Mouse (Mus musculus) forebrain, embryonic 16.5 days (tissue): Measurements from ENCODE around the gene Coa4. TPM values are rescaled to one million over a fixed set of nuclear protein-coding genes. Genes with fewer than 3 reads are reported as not detected.
A peak's percentile ranks its signal among the peaks of the same experiment; 100 is the strongest.

Experiments used
- ATAC-seq: fragments of 200-750 bp; cut with Nextera tagmentation; 2 replicates; pipeline ENCODE4 v1.8.0; 2017; ENCODE audit warnings: mild to moderate bottlenecking, moderate library complexity
- H3K27ac ChIP-seq: fragments of 300-500 bp; sonication (generic); 2 replicates; pipeline ENCODE4 v1.5.1; 2014; ENCODE audit warnings: low read length, control low read depth
- H3K27me3 ChIP-seq: fragments of 300-500 bp; sonication (generic); replicated peaks from 2 replicates; pipeline ENCODE4 v1.6.1; 2014; ENCODE audit warnings: low read length; ENCODE audit not compliant: control insufficient read depth, insufficient read depth
- H3K36me3 ChIP-seq: fragments of 300-500 bp; sonication (generic); 2 replicates; pipeline ENCODE4 v1.6.1; 2014; ENCODE audit not compliant: control insufficient read depth, insufficient read depth
- H3K4me1 ChIP-seq: fragments of 300-500 bp; sonication (generic); replicated peaks from 2 replicates; pipeline ENCODE4 v1.6.1; 2014; ENCODE audit warnings: low read length; ENCODE audit not compliant: control insufficient read depth, insufficient read depth
- H3K4me2 ChIP-seq: fragments of 300-500 bp; sonication (generic); 2 replicates; pipeline ENCODE4 v1.6.1; 2014; ENCODE audit warnings: mild to moderate bottlenecking, low read length, control low read depth
- H3K4me3 ChIP-seq: fragments of 300-500 bp; sonication (generic); replicated peaks from 2 replicates; pipeline ENCODE4 v1.5.1; 2014; ENCODE audit warnings: mild to moderate bottlenecking, low read length, control low read depth
- H3K9ac ChIP-seq: fragments of 300-500 bp; sonication (generic); replicated peaks from 2 replicates; pipeline ENCODE4 v1.6.1; 2014; ENCODE audit warnings: low read depth, low read length, control low read depth
- H3K9me3 ChIP-seq: fragments of 300-500 bp; sonication (generic); 2 replicates; pipeline ENCODE4 v1.6.1; 2016; ENCODE audit warnings: low read length; ENCODE audit not compliant: control insufficient read depth
- WGBS: fragments of 180-500 bp; shearing (Covaris S2); extraction: QIAGEN DNeasy Blood & Tissue Kit; methylation state at CpG from one replicate; pipeline ENCODE4 v1.1.7; 2014; 5-methylcytosine and 5-hydroxymethylcytosine counted together
- polyA plus RNA-seq: library from polyadenylated mRNA; unstranded; fragments of >200 nt; fragmentation: Nextera tagmentation; extraction: Ambion mirVana; gene quantifications from 2 replicates; pipeline ENCODE4 v1.2.1, GENCODE M21; 2015

Gene Coa4
- polyA plus RNA-seq, 1 experiment from 2014 or later: 12.3 TPM

GRCm38 (mm10) chr7:100495581-100496251 lies 41.2 kb upstream of the Coa4 start:
- WGBS: 37% methylated on average over 11 of the region's 11 CpGs
- Histone ChIP-seq H3K4me1 (peaks cover 19% of the 10 kb centered on the region), H3K9ac (no peak overlapping the region), H3K27ac (peak overlapping the region; percentile 35; the same call in 1 of the 2 replicates), H3K4me3 (no peak overlapping the region), H3K36me3 (no peaks in the 10 kb centered on the region), H3K9me3 (no peaks in the 10 kb centered on the region), H3K27me3 (no peaks in the 10 kb centered on the region), H3K4me2 (peak overlapping the region; percentile 16; the same call in 1 of the 2 replicates)
- ATAC-seq: peak; percentile 77

GRCm38 (mm10) chr7:100496371-100496770 lies 40.5 kb upstream of the Coa4 start:
- ATAC-seq: no peak
- no peaks in the 10 kb centered on the region for H3K36me3 ChIP-seq
- WGBS: 86% methylated on average over 6 of the region's 6 CpGs
- H3K9ac ChIP-seq: no peak overlapping the region
- H3K4me1 ChIP-seq: peaks cover 19% of the 10 kb centered on the region
- H3K4me2 ChIP-seq: no peak overlapping the region
- H3K27me3 ChIP-seq: no peaks in the 10 kb centered on the region
- no peak overlapping the region for H3K4me3 ChIP-seq
- no peak overlapping the region for H3K27ac ChIP-seq
- no peaks in the 10 kb centered on the region for H3K9me3 ChIP-seq

GRCm38 (mm10) chr7:100496791-100497190 lies 40.1 kb upstream of the Coa4 start:
- Histone ChIP-seq H3K36me3 (no peaks in the 10 kb centered on the region), H3K9me3 (no peaks in the 10 kb centered on the region), H3K27ac (no peak overlapping the region), H3K4me3 (no peak overlapping the region), H3K4me2 (no peak overlapping the region), H3K27me3 (no peaks in the 10 kb centered on the region), H3K9ac (no peak overlapping the region), H3K4me1 (peaks cover 19% of the 10 kb centered on the region)
- ATAC-seq: no peak
- WGBS: 97% methylated on average over 9 of the region's 9 CpGs

GRCm38 (mm10) chr7:100497402-100497801 lies 39.5 kb upstream of the Coa4 start:
- H3K36me3 ChIP-seq: no peaks in the 10 kb centered on the region
- no peak for ATAC-seq
- peaks cover 19% of the 10 kb centered on the region for H3K4me1 ChIP-seq
- no peak overlapping the region for H3K4me3 ChIP-seq
- no peak overlapping the region for H3K9ac ChIP-seq
- no peak overlapping the region for H3K27ac ChIP-seq
- 92% methylated on average over 4 of the region's 4 CpGs for WGBS
- H3K4me2 ChIP-seq: no peak overlapping the region
- H3K27me3 ChIP-seq: no peaks in the 10 kb centered on the region
- H3K9me3 ChIP-seq: no peaks in the 10 kb centered on the region

- ATAC-seq: no peak
- H3K27me3 ChIP-seq: no peaks in the 10 kb centered on the region
- H3K27ac ChIP-seq: no peak overlapping the region
- H3K9ac ChIP-seq: no peak overlapping the region
- H3K4me2 ChIP-seq: no peak overlapping the region
- no peaks in the 10 kb centered on the region for H3K9me3 ChIP-seq
- H3K4me3 ChIP-seq: no peak overlapping the region
- peaks cover 15% of the 10 kb centered on the region for H3K4me1 ChIP-seq
- no peaks in the 10 kb centered on the region for H3K36me3 ChIP-seq
- WGBS: 92% methylated on average over 13 of the region's 13 CpGs
Measured at GRCm38 (mm10) chr7:100497982-100498381, 38.9 kb upstream of the Coa4 start.

- no peak overlapping the region for H3K4me2 ChIP-seq
- no peak overlapping the region for H3K4me3 ChIP-seq
- H3K9ac ChIP-seq: no peak overlapping the region
- no peak overlapping the region for H3K27ac ChIP-seq
- no peak for ATAC-seq
- peaks cover 6% of the 10 kb centered on the region; the same call in 1 of the 2 replicates for H3K4me1 ChIP-seq
- H3K36me3 ChIP-seq: no peaks in the 10 kb centered on the region
- no peaks in the 10 kb centered on the region for H3K9me3 ChIP-seq
- no peaks in the 10 kb centered on the region for H3K27me3 ChIP-seq
Measured at GRCm38 (mm10) chr7:100499465-100499864, 37.4 kb upstream of the Coa4 start.

GRCm38 (mm10) chr7:100500276-100500977 lies 36.4 kb upstream of the Coa4 start:
- Histone ChIP-seq H3K36me3 (no peaks in the 10 kb centered on the region), H3K9ac (no peak overlapping the region), H3K4me3 (no peak overlapping the region), H3K27ac (no peak overlapping the region), H3K4me2 (no peak overlapping the region), H3K27me3 (no peaks in the 10 kb centered on the region), H3K9me3 (no peaks in the 10 kb centered on the region), H3K4me1 (peaks cover 4% of the 10 kb centered on the region; the same call in 1 of the 2 replicates)
- WGBS: 77% methylated on average over 16 of the region's 16 CpGs
- ATAC-seq: no peak

- no peak overlapping the region for H3K9ac ChIP-seq
- WGBS: 73% methylated on average over 6 of the region's 6 CpGs
Measured at GRCm38 (mm10) chr7:100501027-100501843, 35.6 kb upstream of the Coa4 start.

GRCm38 (mm10) chr7:100501844-100502373 lies 35.0 kb upstream of the Coa4 start:
- Histone ChIP-seq H3K9me3 (no peaks in the 10 kb centered on the region), H3K9ac (no peak overlapping the region), H3K4me3 (no peak overlapping the region), H3K4me2 (no peak overlapping the region), H3K36me3 (no peaks in the 10 kb centered on the region), H3K27ac (no peak overlapping the region), H3K27me3 (no peaks in the 10 kb centered on the region), H3K4me1 (no peaks in the 10 kb centered on the region)
- 66% methylated on average over 2 of the region's 2 CpGs for WGBS
- no peak for ATAC-seq

More at GRCm38 (mm10) chr7:100501027-100501843, 35.6 kb upstream of the Coa4 start:
- Histone ChIP-seq H3K4me1 (no peaks in the 10 kb centered on the region; the same call in 1 of the 2 replicates), H3K27me3 (no peaks in the 10 kb centered on the region), H3K36me3 (no peaks in the 10 kb centered on the region), H3K9me3 (no peaks in the 10 kb centered on the region), H3K27ac (no peak overlapping the region), H3K4me3 (no peak overlapping the region), H3K4me2 (no peak overlapping the region)
- no peak for ATAC-seq
